Mouse (Mus musculus): ENCODE results near the gene Mical3.

GRCm38 (mm10) chr6:121109998-121110603 lies 20.7 kb downstream of the Mical3 start:
- 0 out of 2 replicates have a peak, but pooled peaks have one; percentile 45 for TF ChIP-seq POLR2A (IDR thresholded peaks at IDR 0.05; ENCODE audit: control insufficient read depth, extremely low read depth, insufficient read depth, low read length, poor library complexity)
- no peak for TF ChIP-seq CTCF (IDR thresholded peaks at IDR 0.05; ENCODE audit: borderline replicate concordance, control insufficient read depth, extremely low read depth, insufficient read depth, low read length, poor library complexity)

All from thymus, adult 2 months (tissue).